Mouse (Mus musculus) midbrain, embryonic 14.5 days (tissue): ENCODE results near the gene Smox. TPM values are rescaled to one million over a fixed set of nuclear protein-coding genes. Genes with fewer than 3 reads are reported as not detected.
A peak's percentile ranks its signal among the peaks of the same experiment; 100 is the strongest.
"Not testable (repeated sequence)": the region's sequence is repeated elsewhere in the genome, so short reads cannot be mapped to it uniquely, and the experiment has no call there.

Experiments used
- ATAC-seq: fragments of 200-750 bp; cut with Nextera tagmentation; 2 replicates; pipeline ENCODE4 v1.8.0; 2017; ENCODE audit warnings: moderate number of reproducible peaks, moderate library complexity; ENCODE audit not compliant: low FRiP score, low TSS enrichment
- DNase-seq: peaks from one replicate; pipeline ENCODE4 v3.0.0-alpha.2; 2015
- H3K27ac ChIP-seq: fragments of 300-500 bp; sonication (generic); replicated peaks from 2 replicates; pipeline ENCODE4 v1.5.1; 2014; ENCODE audit warnings: mild to moderate bottlenecking, low read depth, low read length, moderate library complexity
- H3K27me3 ChIP-seq: fragments of 300-500 bp; sonication (generic); 2 replicates; pipeline ENCODE4 v1.6.1; 2014; ENCODE audit warnings: low read length, control low read depth, mixed read lengths; ENCODE audit not compliant: control insufficient read depth, insufficient read depth
- H3K36me3 ChIP-seq: fragments of 300-500 bp; sonication (generic); 2 replicates; pipeline ENCODE4 v1.6.1; 2014; ENCODE audit warnings: low read length, control low read depth; ENCODE audit not compliant: control insufficient read depth, insufficient read depth
- H3K4me1 ChIP-seq: fragments of 300-500 bp; sonication (generic); 2 replicates; pipeline ENCODE4 v1.6.1; 2014; ENCODE audit warnings: mild to moderate bottlenecking, antibody characterized with exemption, low read length, control low read depth; ENCODE audit not compliant: control insufficient read depth, insufficient read depth
- H3K4me2 ChIP-seq: fragments of 300-500 bp; sonication (generic); 2 replicates; pipeline ENCODE4 v1.6.1; 2014; ENCODE audit warnings: mild to moderate bottlenecking, low read length, moderate library complexity
- H3K4me3 ChIP-seq: fragments of 300-500 bp; sonication (generic); replicated peaks from 2 replicates; pipeline ENCODE4 v1.5.1; 2014; ENCODE audit warnings: low read depth, low read length
- H3K9ac ChIP-seq: fragments of 300-500 bp; sonication (generic); replicated peaks from 2 replicates; pipeline ENCODE4 v1.6.1; 2014; ENCODE audit warnings: mild to moderate bottlenecking, low read length, moderate library complexity
- H3K9me3 ChIP-seq: fragments of 300-500 bp; sonication (generic); 2 replicates; pipeline ENCODE4 v1.6.1; 2016; ENCODE audit warnings: low read length, control low read depth, mixed read lengths; ENCODE audit not compliant: control insufficient read depth
- WGBS: fragments of 180-500 bp; shearing (Covaris S2); extraction: QIAGEN DNeasy Blood & Tissue Kit; methylation state at CpG from one replicate; pipeline ENCODE4 v1.1.7; 2014; 5-methylcytosine and 5-hydroxymethylcytosine counted together
- polyA plus RNA-seq: library from polyadenylated mRNA; unstranded; fragments of >200 nt; fragmentation: Nextera tagmentation; extraction: Ambion mirVana; gene quantifications from 2 replicates; pipeline ENCODE4 v1.2.1, GENCODE M21; 2014

Smox gene
- polyA plus RNA-seq, 1 experiment from 2014 or later: 31.4 TPM

GRCm38 (mm10) chr2:131457728-131458127, 33.6 kb upstream of the Smox start:
- DNase-seq: peak; percentile 2

GRCm38 (mm10) chr2:131460946-131461682, 30.2 kb upstream of the Smox start:
- Histone ChIP-seq H3K4me3 (no peak overlapping the region), H3K9ac (no peak overlapping the region), H3K27ac (no peak overlapping the region), H3K4me2 (no peak overlapping the region), H3K4me1 (no peaks in the 10 kb centered on the region), H3K27me3 (no peaks in the 10 kb centered on the region), H3K36me3 (no peaks in the 10 kb centered on the region), H3K9me3 (no peaks in the 10 kb centered on the region)
- 74% methylated on average over 9 of the region's 9 CpGs for WGBS
- DNase-seq: no peak
- ATAC-seq: no peak

More at GRCm38 (mm10) chr2:131457728-131458127, 33.6 kb upstream of the Smox start:
- H3K4me1 ChIP-seq: no peaks in the 10 kb centered on the region
- WGBS: 85% methylated on average over 7 of the region's 7 CpGs
- H3K36me3 ChIP-seq: no peaks in the 10 kb centered on the region
- H3K27ac ChIP-seq: no peak overlapping the region
- H3K4me3 ChIP-seq: no peak overlapping the region
- no peak overlapping the region for H3K4me2 ChIP-seq
- no peak overlapping the region for H3K9ac ChIP-seq
- no peaks in the 10 kb centered on the region for H3K9me3 ChIP-seq
- H3K27me3 ChIP-seq: no peaks in the 10 kb centered on the region
- no peak for ATAC-seq

- no peak for DNase-seq
- WGBS: 53% methylated on average over 4 of the region's 4 CpGs
- no peak for ATAC-seq
- no peaks in the 10 kb centered on the region for H3K36me3 ChIP-seq
- H3K4me2 ChIP-seq: no peak overlapping the region
- no peak overlapping the region for H3K4me3 ChIP-seq
- H3K27ac ChIP-seq: no peak overlapping the region
- H3K4me1 ChIP-seq: no peaks in the 10 kb centered on the region
- no peak overlapping the region for H3K9ac ChIP-seq
- H3K9me3 ChIP-seq: no peaks in the 10 kb centered on the region
- H3K27me3 ChIP-seq: no peaks in the 10 kb centered on the region
These were observed 28.3 kb upstream of the Smox start for GRCm38 (mm10) chr2:131462991-131463390.

GRCm38 (mm10) chr2:131464147-131464546, 27.1 kb upstream of the Smox start:
- Histone ChIP-seq H3K27ac (no peak overlapping the region), H3K4me2 (no peak overlapping the region), H3K9ac (no peak overlapping the region), H3K4me1 (no peaks in the 10 kb centered on the region), H3K27me3 (no peaks in the 10 kb centered on the region), H3K36me3 (no peaks in the 10 kb centered on the region), H3K4me3 (no peak overlapping the region), H3K9me3 (no peaks in the 10 kb centered on the region)
- WGBS: 94% methylated on average over 2 of the region's 2 CpGs
- ATAC-seq (no peak), DNase-seq (no peak)

DNA sequence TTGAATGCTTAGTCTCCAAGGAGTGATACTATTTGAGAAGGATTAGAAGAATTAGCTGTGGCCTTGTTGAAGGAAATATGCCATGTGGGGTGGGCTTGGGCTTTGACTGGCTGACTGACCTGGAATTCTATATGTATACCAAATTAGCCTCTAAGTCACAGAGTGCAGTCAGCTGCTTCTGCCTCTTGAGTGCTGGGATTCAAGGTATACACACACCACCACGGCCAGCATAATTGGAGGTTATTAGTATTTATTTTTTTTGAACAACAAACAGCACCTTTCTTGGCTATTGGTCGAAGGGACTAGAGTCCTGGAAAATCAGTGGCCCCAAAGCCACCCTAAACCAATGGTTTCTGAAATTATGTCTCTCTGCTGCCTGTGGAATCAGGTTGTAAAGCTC, 24.6 kb upstream of the Smox start:
- no peaks in the 10 kb centered on the region for H3K9me3 ChIP-seq
- 85% methylated on average over 2 of the region's 2 CpGs for WGBS
- no peak overlapping the region for H3K4me2 ChIP-seq
- H3K27ac ChIP-seq: no peak overlapping the region
- no peaks in the 10 kb centered on the region for H3K27me3 ChIP-seq
- H3K4me1 ChIP-seq: no peaks in the 10 kb centered on the region
- H3K4me3 ChIP-seq: no peak overlapping the region
- H3K9ac ChIP-seq: no peak overlapping the region
- ATAC-seq (no peak), DNase-seq (no peak)
- no peaks in the 10 kb centered on the region for H3K36me3 ChIP-seq

DNA sequence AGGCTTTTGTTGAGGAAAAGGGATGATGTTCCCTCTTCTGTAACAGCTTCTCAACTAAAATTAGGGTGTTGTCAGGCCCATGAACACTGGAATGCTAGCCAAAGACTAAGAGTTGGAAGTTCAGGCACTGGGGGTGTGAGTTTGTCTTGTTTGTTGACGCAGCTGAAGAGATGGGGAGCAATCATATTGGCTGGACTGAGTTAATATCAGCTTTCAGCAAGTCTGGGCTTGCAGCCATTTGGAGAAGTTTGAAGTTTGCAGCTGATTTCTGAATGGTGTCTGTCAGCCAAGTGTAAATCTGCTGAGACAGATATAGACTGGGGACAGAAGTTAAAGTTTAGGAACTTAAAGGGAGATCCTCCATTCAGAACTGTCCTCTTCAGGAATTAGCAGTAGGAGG, 21.4 kb upstream of the Smox start:
- no peak for ATAC-seq
- H3K36me3 ChIP-seq: no peaks in the 10 kb centered on the region
- DNase-seq: no peak
- no peaks in the 10 kb centered on the region for H3K27me3 ChIP-seq
- no peaks in the 10 kb centered on the region for H3K4me1 ChIP-seq
- H3K4me2 ChIP-seq: no peak overlapping the region
- WGBS: 54% methylated on average over 1 of the region's 1 CpGs
- no peak overlapping the region for H3K27ac ChIP-seq
- H3K4me3 ChIP-seq: no peak overlapping the region
- H3K9me3 ChIP-seq: no peaks in the 10 kb centered on the region
- no peak overlapping the region for H3K9ac ChIP-seq

- no peaks in the 10 kb centered on the region for H3K36me3 ChIP-seq
- H3K27ac ChIP-seq: no peak overlapping the region
- no peak overlapping the region for H3K9ac ChIP-seq
- DNase-seq: no peak
- no peak overlapping the region for H3K4me2 ChIP-seq
- H3K4me1 ChIP-seq: no peaks in the 10 kb centered on the region
- no peaks in the 10 kb centered on the region for H3K27me3 ChIP-seq
- no peak for ATAC-seq
- H3K9me3 ChIP-seq: no peaks in the 10 kb centered on the region
- H3K4me3 ChIP-seq: no peak overlapping the region
- WGBS: 88% methylated on average over 6 of the region's 6 CpGs
These were observed 17.5 kb upstream of the Smox start for GRCm38 (mm10) chr2:131473749-131474148.

DNA sequence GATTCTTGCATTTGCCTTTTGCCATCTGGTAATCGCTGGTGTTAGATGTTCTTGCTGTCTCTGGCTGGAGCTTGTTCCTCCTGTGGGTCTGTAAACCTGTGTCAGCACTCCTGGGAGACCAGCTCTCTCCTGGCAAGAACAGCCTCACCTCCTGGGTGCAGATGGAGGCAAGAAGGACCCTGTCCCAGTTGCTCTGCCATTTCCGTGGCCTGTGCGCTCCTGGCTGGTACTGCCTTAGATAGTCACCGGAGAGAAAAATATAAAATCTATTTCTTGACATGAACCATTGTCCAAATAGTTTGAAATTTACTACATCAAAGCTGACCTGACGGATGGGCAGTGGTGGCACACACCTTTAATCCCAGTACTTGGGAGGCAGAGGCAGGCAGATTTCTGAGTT, 14.2 kb upstream of the Smox start:
- not testable (repeated sequence) for H3K27me3 ChIP-seq, H3K9ac ChIP-seq, ATAC-seq, H3K4me3 ChIP-seq, H3K9me3 ChIP-seq, H3K27ac ChIP-seq, DNase-seq, H3K4me1 ChIP-seq, H3K4me2 ChIP-seq, H3K36me3 ChIP-seq
- WGBS: 96% methylated on average over 5 of the region's 5 CpGs

GRCm38 (mm10) chr2:131477917-131478316, 13.4 kb upstream of the Smox start:
- H3K9ac ChIP-seq: no peak overlapping the region
- no peaks in the 10 kb centered on the region for H3K36me3 ChIP-seq
- no peaks in the 10 kb centered on the region for H3K27me3 ChIP-seq

More at GRCm38 (mm10) chr2:131477917-131478316, 13.4 kb upstream of the Smox start:
- ATAC-seq: no peak
- 89% methylated on average over 6 of the region's 6 CpGs for WGBS
- no peak overlapping the region for H3K27ac ChIP-seq
- H3K4me2 ChIP-seq: no peak overlapping the region
- no peaks in the 10 kb centered on the region for H3K4me1 ChIP-seq
- H3K9me3 ChIP-seq: no peaks in the 10 kb centered on the region
- DNase-seq: no peak
- H3K4me3 ChIP-seq: no peak overlapping the region
